Mouse (Mus musculus): Measurements from ENCODE around the gene Il5. TPM values are rescaled to one million over a fixed set of nuclear protein-coding genes. Genes with fewer than 3 reads are reported as not detected.

The Il5 gene
- polyA plus RNA-seq, 1 experiment from 2014 or later: not detected

DNA sequence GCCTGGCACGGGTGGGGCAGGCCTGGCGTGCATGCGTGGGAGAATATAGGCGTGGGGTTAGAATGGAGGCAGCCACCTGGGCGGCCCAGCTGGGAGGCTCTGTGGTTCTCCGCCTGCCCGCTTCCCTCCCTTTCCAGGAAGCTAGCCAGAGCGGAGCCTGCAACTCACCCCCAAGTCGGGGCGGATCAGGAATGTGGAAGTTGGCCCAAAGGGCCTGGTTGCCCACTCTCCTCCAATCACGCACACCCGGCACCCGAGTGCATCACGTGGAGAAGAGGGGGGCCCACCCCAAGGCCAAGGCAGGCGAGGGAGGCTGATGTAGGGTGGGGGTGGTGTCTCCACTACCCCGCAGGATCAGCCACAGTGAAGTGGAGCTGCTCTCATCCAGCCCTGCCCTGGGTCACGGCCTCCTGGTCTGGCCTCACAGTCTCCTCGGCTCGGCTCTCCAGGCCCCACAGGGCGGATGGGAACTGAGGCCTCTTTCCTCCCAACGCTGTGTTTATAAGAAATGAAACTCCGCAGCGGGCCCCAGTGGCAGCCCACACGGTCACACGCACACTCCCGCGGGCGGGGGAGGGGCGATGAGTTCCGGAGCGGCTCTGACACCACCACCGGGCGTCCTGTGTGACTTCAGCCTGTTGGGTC is 43.0 kb downstream of the Il5 start:
- H3K27ac ChIP-seq (ENCODE audit: low read length): peak overlapping the region; percentile 99
- H3K9me3 ChIP-seq (ENCODE audit: low read length): no peaks in the 10 kb centered on the region
- H3K36me3 ChIP-seq (ENCODE audit: insufficient read depth, low read length): no peaks in the 10 kb centered on the region
- TF ChIP-seq EP300 (IDR thresholded peaks at IDR 0.05): peak; percentile 27; the same call in 1 of the 2 replicates
- peak; percentile 69 for TF ChIP-seq CTCF (IDR thresholded peaks at IDR 0.05)
- 1% methylated on average over 26 of the region's 33 CpGs for WGBS
- H3K4me1 ChIP-seq (ENCODE audit: insufficient read depth, low read depth, low read length): peaks cover 33% of the 10 kb centered on the region
- H3K27me3 ChIP-seq (replicated peaks; ENCODE audit: insufficient read depth, low read length): no peaks in the 10 kb centered on the region
- H3K4me2 ChIP-seq (replicated peaks; ENCODE audit: low read depth, low read length): peak overlapping the region; percentile 63
- H3K4me3 ChIP-seq (ENCODE audit: low read depth, low read length): peak overlapping the region; percentile 30
- peak overlapping the region; percentile 48 for H3K9ac ChIP-seq (replicated peaks; ENCODE audit: low read depth)
- DNase-seq (ENCODE audit: low spot score) (peak; percentile 96), ATAC-seq (peak; percentile 80)

DNA sequence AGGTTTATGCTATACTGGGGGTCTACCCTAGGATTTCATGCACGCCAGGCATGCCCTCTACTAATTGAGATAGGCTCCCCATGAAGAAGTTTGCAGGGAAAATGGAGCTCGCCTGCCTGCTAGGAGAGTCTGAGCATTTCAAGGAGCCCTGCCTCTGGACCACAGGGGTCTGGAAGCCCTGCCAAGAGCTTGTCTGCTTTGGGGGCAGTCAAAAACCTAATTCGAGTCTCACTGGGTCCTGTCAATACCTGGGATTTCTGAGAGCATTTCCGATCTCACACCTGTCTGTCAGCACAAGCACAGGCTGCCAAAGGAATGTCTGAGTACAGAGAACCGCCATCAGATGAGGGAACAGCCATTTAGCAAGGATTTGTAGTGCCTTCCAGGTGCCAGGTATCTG is 44.0 kb downstream of the Il5 start:
- Histone ChIP-seq H3K9ac (replicated peaks; ENCODE audit: low read depth) (peak overlapping the region; percentile 48; the same call in 1 of the 2 replicates), H3K4me3 (ENCODE audit: low read depth, low read length) (no peak overlapping the region), H3K36me3 (ENCODE audit: insufficient read depth, low read length) (no peaks in the 10 kb centered on the region), H3K9me3 (ENCODE audit: low read length) (no peaks in the 10 kb centered on the region), H3K27me3 (replicated peaks; ENCODE audit: insufficient read depth, low read length) (no peaks in the 10 kb centered on the region), H3K4me2 (replicated peaks; ENCODE audit: low read depth, low read length) (no peak overlapping the region), H3K27ac (ENCODE audit: low read length) (peak overlapping the region; percentile 99), H3K4me1 (ENCODE audit: insufficient read depth, low read depth, low read length) (peaks cover 32% of the 10 kb centered on the region)
- WGBS: 58% methylated on average over 5 of the region's 5 CpGs
- ATAC-seq (no peak), DNase-seq (ENCODE audit: low spot score) (no peak)
- no peak for TF ChIP-seq CTCF (IDR thresholded peaks at IDR 0.05)
- TF ChIP-seq EP300 (IDR thresholded peaks at IDR 0.05): no peak

DNA sequence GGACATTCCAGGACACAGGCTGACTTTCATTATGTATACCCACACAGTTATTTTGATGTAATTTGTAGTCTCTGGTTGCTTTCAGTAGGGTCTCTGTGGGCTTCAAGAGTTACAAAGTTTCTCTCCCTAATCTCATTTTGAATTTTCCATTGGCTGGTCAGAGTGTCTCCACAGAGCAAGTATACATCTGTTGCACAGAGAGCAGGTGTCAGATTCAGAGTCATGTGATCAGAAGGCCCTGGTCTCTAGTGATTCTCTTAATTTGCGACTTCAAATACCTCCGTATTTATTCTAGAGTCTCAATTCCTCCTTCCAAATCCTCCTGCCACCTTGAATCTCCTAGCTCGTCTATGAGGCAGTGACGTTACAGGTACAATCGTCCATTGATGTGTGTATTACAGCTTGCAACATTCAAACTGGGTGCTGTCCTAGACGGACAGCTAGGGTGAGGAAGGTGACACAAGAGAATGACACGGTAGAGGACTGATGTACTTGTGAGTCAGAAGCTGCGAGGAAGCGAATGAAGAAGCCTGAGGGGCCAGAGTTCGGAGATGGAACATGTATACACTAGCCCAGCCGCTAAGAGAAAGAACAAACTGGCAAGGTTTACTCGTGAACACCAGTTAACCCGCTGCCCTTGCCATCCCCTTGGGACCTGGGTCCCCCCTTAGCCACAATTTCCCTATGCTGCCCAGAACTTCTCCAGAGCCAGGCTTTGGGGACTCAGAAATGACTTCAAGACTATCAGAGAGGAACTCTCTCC is 48.0 kb downstream of the Il5 start:
- Histone ChIP-seq H3K27ac (ENCODE audit: low read length) (0 out of 2 replicates have a peak overlapping the region, but pooled peaks have one; percentile 98), H3K9me3 (ENCODE audit: low read length) (no peaks in the 10 kb centered on the region), H3K27me3 (replicated peaks; ENCODE audit: insufficient read depth, low read length) (no peaks in the 10 kb centered on the region), H3K4me1 (ENCODE audit: insufficient read depth, low read depth, low read length) (peaks cover 20% of the 10 kb centered on the region), H3K4me3 (ENCODE audit: low read depth, low read length) (no peak overlapping the region), H3K4me2 (replicated peaks; ENCODE audit: low read depth, low read length) (no peak overlapping the region), H3K9ac (replicated peaks; ENCODE audit: low read depth) (no peak overlapping the region), H3K36me3 (ENCODE audit: insufficient read depth, low read length) (no peaks in the 10 kb centered on the region)
- no peak for ATAC-seq
- DNase-seq (ENCODE audit: low spot score): no peak
- 76% methylated on average over 13 of the region's 13 CpGs for WGBS
- no peak for TF ChIP-seq CTCF (IDR thresholded peaks at IDR 0.05)
- TF ChIP-seq EP300 (IDR thresholded peaks at IDR 0.05): no peak

DNA sequence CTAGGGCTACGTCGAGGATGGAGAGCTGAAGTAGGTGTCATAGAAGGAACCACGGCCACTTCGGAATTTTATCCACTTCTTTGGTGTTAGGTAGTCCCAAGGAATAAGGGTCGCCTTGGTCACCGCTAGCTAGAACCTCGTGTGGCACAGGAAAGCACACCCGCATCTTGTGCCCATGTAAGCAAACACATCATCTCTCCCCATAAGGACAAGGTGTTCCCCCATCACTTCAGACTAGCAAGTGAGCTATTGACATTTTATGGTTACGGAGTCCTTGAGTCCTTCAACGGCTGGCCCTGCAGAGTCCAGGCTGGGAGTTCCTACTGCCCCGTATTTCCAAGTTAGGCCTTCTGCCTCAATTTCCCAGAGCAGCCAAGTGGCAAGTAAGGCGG is 48.6 kb downstream of the Il5 start:
- Histone ChIP-seq H3K27ac (ENCODE audit: low read length) (peak overlapping the region; percentile 98), H3K4me1 (ENCODE audit: insufficient read depth, low read depth, low read length) (peaks cover 20% of the 10 kb centered on the region), H3K9ac (replicated peaks; ENCODE audit: low read depth) (0 out of 2 replicates have a peak overlapping the region, but pooled peaks have one; percentile 92), H3K36me3 (ENCODE audit: insufficient read depth, low read length) (peaks cover 4% of the 10 kb centered on the region; the same call in 1 of the 2 replicates), H3K4me3 (ENCODE audit: low read depth, low read length) (peak overlapping the region; percentile 82; the same call in 1 of the 2 replicates), H3K9me3 (ENCODE audit: low read length) (no peaks in the 10 kb centered on the region), H3K4me2 (replicated peaks; ENCODE audit: low read depth, low read length) (peak overlapping the region; percentile 68), H3K27me3 (replicated peaks; ENCODE audit: insufficient read depth, low read length) (no peaks in the 10 kb centered on the region)
- TF ChIP-seq CTCF (IDR thresholded peaks at IDR 0.05): no peak
- TF ChIP-seq EP300 (IDR thresholded peaks at IDR 0.05): peak; percentile 59; the same call in 1 of the 2 replicates
- peak; percentile 63 for DNase-seq (ENCODE audit: low spot score)
- 46% methylated on average over 12 of the region's 12 CpGs for WGBS
- ATAC-seq: peak; percentile 24; the same call in 1 of the 2 replicates

DNA sequence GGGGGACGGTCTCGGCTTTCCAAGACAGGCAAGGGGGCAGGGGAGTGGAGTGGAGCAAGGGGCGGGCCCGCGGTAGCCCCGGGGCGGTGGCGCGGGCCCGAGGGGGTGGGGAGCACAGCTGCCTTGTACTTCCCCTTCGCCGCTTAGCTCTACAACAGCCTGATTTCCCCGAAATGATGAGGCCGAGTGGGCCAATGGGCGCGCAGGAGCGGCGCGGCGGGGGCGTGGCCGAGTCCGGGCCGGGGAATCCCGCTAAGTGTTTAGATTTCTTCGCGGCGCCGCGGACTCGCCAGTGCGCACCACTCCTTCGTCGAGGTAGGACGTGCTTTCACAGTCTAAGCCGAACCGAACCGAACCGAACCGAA is 49.1 kb downstream of the Il5 start, which contains the start of gene Irf1:
TSS of gene Irf1 (plus strand) at position 255 of the 365 bp plus-strand sequence.
- Histone ChIP-seq H3K9me3 (ENCODE audit: low read length) (no peaks in the 10 kb centered on the region), H3K4me1 (ENCODE audit: insufficient read depth, low read depth, low read length) (peaks cover 14% of the 10 kb centered on the region), H3K27me3 (replicated peaks; ENCODE audit: insufficient read depth, low read length) (no peaks in the 10 kb centered on the region), H3K27ac (ENCODE audit: low read length) (peak within 1 kb of the TSS; percentile 98), H3K4me3 (ENCODE audit: low read depth, low read length) (peak within 1 kb of the TSS; percentile 82), H3K9ac (replicated peaks; ENCODE audit: low read depth) (peak within 1 kb of the TSS; percentile 92), H3K4me2 (replicated peaks; ENCODE audit: low read depth, low read length) (peak within 1 kb of the TSS; percentile 68), H3K36me3 (ENCODE audit: insufficient read depth, low read length) (peaks cover 8% of the 10 kb centered on the region; the same call in 1 of the 2 replicates)
- DNase-seq (ENCODE audit: low spot score): peak; percentile 98
- 0% methylated on average over 40 of the region's 40 CpGs for WGBS
- TF ChIP-seq CTCF (IDR thresholded peaks at IDR 0.05) (no peak), EP300 (IDR thresholded peaks at IDR 0.05) (no peak)
- ATAC-seq: peak; percentile 96

DNA sequence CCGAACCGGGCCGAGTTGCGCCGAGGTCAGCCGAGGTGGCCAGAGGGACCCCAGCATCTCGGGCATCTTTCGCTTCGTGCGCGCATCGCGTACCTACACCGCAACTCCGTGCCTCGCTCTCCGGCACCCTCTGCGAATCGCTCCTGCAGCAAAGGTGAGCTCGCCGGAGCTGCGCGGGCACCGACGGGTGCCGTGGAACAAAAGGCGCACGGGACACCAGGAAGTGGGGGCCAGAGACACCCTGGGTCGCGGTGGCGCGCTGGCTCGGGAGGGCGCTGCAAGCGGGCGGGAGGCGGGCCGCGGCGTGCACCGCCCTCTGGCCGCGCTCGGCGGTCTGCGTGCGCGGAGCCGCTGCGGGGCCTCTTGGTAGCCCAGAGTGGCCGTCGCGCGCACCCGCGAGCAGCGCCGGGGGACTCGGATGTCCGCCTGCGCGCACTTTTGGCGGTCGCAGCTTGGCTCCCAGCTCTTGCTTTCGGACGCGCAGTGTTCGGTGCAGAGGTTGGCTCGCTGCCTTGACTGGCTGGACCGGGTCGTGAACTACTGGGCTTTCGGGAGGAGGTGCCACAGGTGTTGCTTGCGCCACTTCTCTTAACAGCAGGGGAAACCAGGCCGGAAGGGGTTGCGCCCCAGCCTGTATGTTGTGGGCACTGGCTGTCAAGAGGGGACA is 49.7 kb downstream of the Il5 start:
- under 1% methylated on average over 44 of the region's 75 CpGs for WGBS
- H3K27ac ChIP-seq (ENCODE audit: low read length): peak overlapping the region; percentile 98

More for the DNA sequence above, 49.7 kb downstream of the Il5 start:
- Histone ChIP-seq H3K27me3 (replicated peaks; ENCODE audit: insufficient read depth, low read length) (no peaks in the 10 kb centered on the region), H3K9me3 (ENCODE audit: low read length) (no peaks in the 10 kb centered on the region), H3K4me1 (ENCODE audit: insufficient read depth, low read depth, low read length) (peaks cover 13% of the 10 kb centered on the region), H3K4me2 (replicated peaks; ENCODE audit: low read depth, low read length) (peak overlapping the region; percentile 68), H3K4me3 (ENCODE audit: low read depth, low read length) (peak overlapping the region; percentile 82), H3K36me3 (ENCODE audit: insufficient read depth, low read length) (peaks cover 14% of the 10 kb centered on the region), H3K9ac (replicated peaks; ENCODE audit: low read depth) (peak overlapping the region; percentile 92)
- peak; percentile 88 for ATAC-seq
- TF ChIP-seq EP300 (IDR thresholded peaks at IDR 0.05): no peak
- TF ChIP-seq CTCF (IDR thresholded peaks at IDR 0.05): peak; percentile 51
- DNase-seq (ENCODE audit: low spot score): peak; percentile 89

Data from lung, postnatal 0 days (tissue).